Mouse (Mus musculus) bone marrow, adult 2 months (tissue): ENCODE data around the gene Wnt3. TPM values are rescaled to one million over a fixed set of nuclear protein-coding genes. Genes with fewer than 3 reads are reported as not detected.
"Not testable (repeated sequence)": the region's sequence is repeated elsewhere in the genome, so short reads cannot be mapped to it uniquely, and the experiment has no call there.

Experiments used
- H3K27ac ChIP-seq: fragments of 200-500 bp; 2 replicates; pipeline ENCODE4 v1.5.1; 2012; ENCODE audit warnings: low read depth, mild to moderate bottlenecking, control low read depth, inconsistent platforms, low read length; ENCODE audit not compliant: control insufficient read depth, poor library complexity, insufficient read depth
- H3K4me1 ChIP-seq: fragments of 200-500 bp; 2 replicates; pipeline ENCODE4 v1.6.1; 2011; ENCODE audit warnings: low read length; ENCODE audit not compliant: control insufficient read depth, insufficient read depth
- H3K4me3 ChIP-seq: fragments of 200-500 bp; replicated peaks from 2 replicates; pipeline ENCODE3; 2011; ENCODE audit warnings: mild to moderate bottlenecking, low read depth, low read length, control low read depth; ENCODE audit not compliant: control insufficient read depth
- CTCF ChIP-seq: fragments of 200-500 bp; IDR thresholded peaks from 2 replicates; pipeline ENCODE4 v1.5.1; 2011; ENCODE audit warnings: low read length, control low read depth; ENCODE audit not compliant: control insufficient read depth, insufficient read depth
- POLR2A ChIP-seq: fragments of 200-500 bp; IDR thresholded peaks from 2 replicates; pipeline ENCODE4 v1.6.1; 2011; ENCODE audit warnings: low read depth, mild to moderate bottlenecking, control low read depth, low read length, borderline replicate concordance; ENCODE audit not compliant: control insufficient read depth
- WGBS: fragments of 180-500 bp; shearing (Covaris S2); methylation state at CpG from one replicate; pipeline ENCODE4 v1.1.7; 2018; 5-methylcytosine and 5-hydroxymethylcytosine counted together
- polyA plus RNA-seq: library from polyadenylated mRNA; stranded (reverse); fragments of >200 nt; gene quantifications from 2 replicates; pipeline ENCODE4 v1.2.4, GENCODE M21; 2011; ENCODE audit warnings: low replicate concordance; ENCODE audit not compliant: missing spikeins, insufficient read depth, insufficient read length

The Wnt3 gene
- polyA plus RNA-seq, 1 experiment: not detected

GRCm38 (mm10) chr11:103734411-103735045, 39.4 kb upstream of the Wnt3 start:
- no peak overlapping the region for H3K27ac ChIP-seq
- no peaks in the 10 kb centered on the region for H3K4me1 ChIP-seq
- H3K4me3 ChIP-seq: no peak overlapping the region
- TF ChIP-seq POLR2A (no peak), CTCF (no peak)
- 78% methylated on average over 5 of the region's 5 CpGs for WGBS

- H3K27ac ChIP-seq: no peak overlapping the region
- TF ChIP-seq CTCF (no peak), POLR2A (no peak)
- 84% methylated on average over 19 of the region's 19 CpGs for WGBS
- no peak overlapping the region for H3K4me3 ChIP-seq
- H3K4me1 ChIP-seq: no peaks in the 10 kb centered on the region
These were observed 38.7 kb upstream of the Wnt3 start for GRCm38 (mm10) chr11:103735046-103735781.

- H3K27ac ChIP-seq: no peak within 1 kb of the TSS
- TF ChIP-seq POLR2A (no peak), CTCF (no peak)
- no peaks in the 10 kb centered on the region for H3K4me1 ChIP-seq
- 2% methylated on average over 68 of the region's 68 CpGs for WGBS
- H3K4me3 ChIP-seq: no peak within 1 kb of the TSS
These were observed 24.5 kb upstream of the Wnt3 start, which contains the start of gene Wnt9b for GRCm38 (mm10) chr11:103749306-103750089. Wnt9b (minus strand) TSS chr11:103749821.

- Histone ChIP-seq H3K27ac (no peak overlapping the region), H3K4me3 (no peak overlapping the region), H3K4me1 (no peaks in the 10 kb centered on the region)
- 11% methylated on average over 3 of the region's 3 CpGs for WGBS
- TF ChIP-seq POLR2A: no peak
- no peak for TF ChIP-seq CTCF
These were observed 23.3 kb upstream of the Wnt3 start for GRCm38 (mm10) chr11:103750612-103751011.

GRCm38 (mm10) chr11:103758054-103758453, 15.9 kb upstream of the Wnt3 start:
- Histone ChIP-seq H3K4me1 (no peaks in the 10 kb centered on the region), H3K27ac (no peak overlapping the region), H3K4me3 (no peak overlapping the region)
- WGBS: 46% methylated on average over 11 of the region's 11 CpGs
- no peak for TF ChIP-seq POLR2A
- TF ChIP-seq CTCF: peak; percentile 15; the same call in 1 of the 2 replicates

GRCm38 (mm10) chr11:103758706-103759105, 15.2 kb upstream of the Wnt3 start:
- H3K4me3 ChIP-seq: no peak overlapping the region
- peak; percentile 89 for TF ChIP-seq CTCF
- TF ChIP-seq POLR2A: no peak
- 6% methylated on average over 6 of the region's 6 CpGs for WGBS

GRCm38 (mm10) chr11:103760101-103760500, 13.8 kb upstream of the Wnt3 start:
- H3K27ac ChIP-seq: no peak overlapping the region
- no peaks in the 10 kb centered on the region for H3K4me1 ChIP-seq
- 55% methylated on average over 7 of the region's 7 CpGs for WGBS
- no peak overlapping the region for H3K4me3 ChIP-seq
- TF ChIP-seq CTCF (no peak), POLR2A (no peak)

More at GRCm38 (mm10) chr11:103758706-103759105, 15.2 kb upstream of the Wnt3 start:
- H3K4me1 ChIP-seq: no peaks in the 10 kb centered on the region
- H3K27ac ChIP-seq: no peak overlapping the region

- H3K27ac ChIP-seq, H3K4me3 ChIP-seq, H3K4me1 ChIP-seq: not testable (repeated sequence)
- WGBS: 80% methylated on average over 5 of the region's 5 CpGs
These were observed 13.1 kb upstream of the Wnt3 start for GRCm38 (mm10) chr11:103760891-103761290.
